Mouse (Mus musculus) lung, postnatal 14 days (tissue): ENCODE data around the gene Dlg4.
A peak's percentile ranks its signal among the peaks of the same experiment; 100 is the strongest.

Experiments used
- DNase-seq: peaks from one replicate; pipeline ENCODE4 v3.0.0; 2021

The Dlg4 gene

GRCm38 (mm10) chr11:70016669-70017068 lies at the start of gene Dlg4:
Gene Dlg4, plus strand, starts transcription at chr11:70016942.
- DNase-seq = no peak

GRCm38 (mm10) chr11:69968793-69969192 lies 47.9 kb upstream of the Dlg4 start:
- DNase-seq = no peak

DNA sequence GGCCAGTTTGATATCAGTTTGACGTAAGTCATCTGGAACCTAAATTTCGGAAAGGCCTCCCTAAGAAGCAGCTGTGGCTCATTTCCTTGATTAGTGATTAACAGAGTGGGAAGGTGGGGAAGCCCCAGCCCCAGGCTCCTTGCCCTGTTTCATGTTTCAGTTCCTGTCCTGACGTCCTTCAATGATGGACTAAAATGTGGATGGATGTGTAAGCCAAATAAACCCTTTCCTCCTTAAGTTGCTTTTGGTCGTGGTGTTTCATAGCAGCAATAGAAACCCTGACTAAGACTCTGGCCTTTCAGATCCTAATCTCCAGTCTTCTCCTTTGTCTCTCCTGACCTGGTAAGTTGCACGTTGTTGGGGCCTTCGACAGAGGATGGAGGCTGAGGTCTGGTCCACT lies 46.5 kb upstream of the Dlg4 start:
- DNase-seq = no peak

GRCm38 (mm10) chr11:69970775-69971174 lies 46.0 kb upstream of the Dlg4 start:
- no peak for DNase-seq

GRCm38 (mm10) chr11:69974907-69975306 lies 41.8 kb upstream of the Dlg4 start:
- no peak for DNase-seq

DNA sequence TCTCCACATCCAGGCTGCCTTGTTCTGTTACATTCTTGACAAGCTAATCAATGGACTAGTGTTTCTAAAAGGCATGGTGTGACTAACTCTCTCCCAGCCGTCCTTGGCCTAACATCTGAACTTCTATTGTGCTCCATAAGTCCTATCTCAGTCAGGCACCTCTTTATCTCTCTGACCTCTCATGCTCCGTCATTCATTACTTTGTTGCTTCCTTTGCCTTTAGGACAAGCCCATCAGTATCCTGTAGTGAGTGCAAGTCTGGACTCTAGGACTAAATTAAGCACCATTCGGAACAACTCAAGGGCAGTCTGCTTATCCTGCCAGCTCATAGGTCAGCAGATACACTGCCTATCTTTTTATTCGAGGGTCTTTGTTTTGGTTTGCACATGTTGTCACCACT lies 40.5 kb upstream of the Dlg4 start:
- no peak for DNase-seq

DNA sequence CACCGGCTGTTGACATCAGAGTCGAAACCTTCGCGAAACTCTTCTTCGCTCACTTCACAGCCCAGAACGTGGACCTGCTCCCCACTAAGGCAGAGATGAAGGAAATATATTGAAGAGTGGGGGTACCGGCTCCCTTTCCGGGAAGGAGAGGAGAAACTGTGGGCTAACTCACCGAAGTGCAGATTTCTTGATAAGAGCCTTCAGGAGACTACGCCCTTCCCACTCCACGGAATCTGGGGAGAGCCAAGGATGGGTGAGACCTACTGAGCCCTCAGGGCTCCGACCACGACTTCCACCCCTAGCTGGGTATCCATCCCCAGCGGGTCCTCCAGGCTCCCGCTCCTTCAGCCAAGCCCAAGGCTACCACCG lies 36.9 kb upstream of the Dlg4 start:
- no peak for DNase-seq

DNA sequence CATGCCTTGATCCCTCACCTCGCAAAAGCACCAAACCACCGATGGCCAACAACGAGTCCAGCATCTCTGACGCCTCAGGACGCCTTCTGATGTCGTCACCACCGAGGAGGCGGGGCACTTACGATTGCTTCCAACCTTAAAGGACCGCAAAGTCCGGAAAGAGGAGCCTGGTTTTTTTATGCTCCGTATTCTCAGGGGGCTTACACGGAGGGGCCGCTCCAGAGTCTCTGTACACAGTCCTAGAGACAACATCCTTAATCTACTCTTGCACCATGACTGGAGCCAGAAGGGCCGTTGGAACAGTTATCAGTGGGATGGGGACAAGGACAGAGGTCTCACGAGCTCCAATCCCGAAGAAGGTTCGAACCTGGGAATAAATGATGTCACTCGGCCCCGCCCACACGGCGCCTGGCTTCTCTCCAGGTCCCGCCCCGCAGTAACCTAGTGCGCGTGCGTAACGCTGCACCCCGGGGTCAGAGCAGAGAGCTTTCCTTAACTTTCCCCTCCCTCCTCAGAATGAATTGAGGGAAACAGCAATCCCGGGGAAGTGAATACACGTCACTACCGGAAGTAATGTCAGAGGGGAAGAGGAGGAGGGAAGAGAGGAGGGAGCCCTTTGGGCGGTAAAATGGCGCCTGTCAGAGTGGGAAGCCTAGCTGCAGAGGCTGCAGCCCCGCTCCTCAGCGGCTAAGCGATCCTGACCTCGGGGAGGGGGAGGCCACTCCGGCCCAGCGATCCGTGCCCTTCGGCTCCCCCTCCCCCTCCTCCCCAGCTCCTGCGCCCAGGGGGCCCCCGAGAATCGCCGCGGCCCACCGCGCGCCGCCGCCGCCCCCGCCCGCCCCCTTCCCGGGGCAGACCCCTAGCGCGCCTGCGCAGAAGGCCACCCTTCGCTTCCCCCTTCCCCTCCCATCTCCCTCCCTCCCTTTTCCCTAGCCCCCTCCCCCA lies 36.3 kb upstream of the Dlg4 start:
- DNase-seq = peak; percentile 96

DNA sequence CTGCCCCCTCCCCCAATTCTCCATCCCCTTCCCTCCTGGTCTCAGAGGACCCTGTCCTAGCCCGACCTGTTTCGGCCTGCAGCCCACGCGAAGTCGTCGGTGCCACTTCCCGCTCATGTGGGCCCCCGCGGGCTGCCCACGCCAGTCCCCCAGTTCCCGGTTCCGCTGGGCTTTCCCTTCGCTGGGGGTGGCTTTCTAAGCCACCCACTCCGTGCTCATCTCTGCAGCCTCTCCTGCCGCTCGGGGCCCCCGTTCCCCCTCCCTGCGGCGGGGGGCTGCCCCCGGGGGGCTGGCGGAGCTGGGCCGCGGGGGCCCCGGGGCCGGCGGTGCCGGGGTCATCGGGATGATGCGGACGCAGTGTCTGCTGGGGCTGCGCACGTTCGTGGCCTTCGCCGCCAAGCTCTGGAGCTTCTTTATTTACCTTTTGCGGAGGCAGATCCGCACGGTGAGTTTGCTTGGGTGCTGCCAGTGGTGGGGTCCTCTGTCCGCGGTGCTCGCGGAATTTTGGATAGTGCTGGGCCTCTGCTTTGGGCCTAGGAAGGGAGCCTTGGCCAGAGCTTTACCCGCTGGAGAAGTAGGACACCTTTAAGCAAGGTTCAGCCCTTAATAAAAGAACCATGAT lies 35.5 kb upstream of the Dlg4 start, which contains the start of gene Ctdnep1:
TSS of gene Ctdnep1 (plus strand) at position 16 of the 622 bp plus-strand sequence.
- no peak for DNase-seq

- DNase-seq = no peak
Observed at GRCm38 (mm10) chr11:69982225-69982624, 34.5 kb upstream of the Dlg4 start, which contains the start of gene Elp5. Gene Elp5, minus strand, starts transcription at chr11:69982517.

DNA sequence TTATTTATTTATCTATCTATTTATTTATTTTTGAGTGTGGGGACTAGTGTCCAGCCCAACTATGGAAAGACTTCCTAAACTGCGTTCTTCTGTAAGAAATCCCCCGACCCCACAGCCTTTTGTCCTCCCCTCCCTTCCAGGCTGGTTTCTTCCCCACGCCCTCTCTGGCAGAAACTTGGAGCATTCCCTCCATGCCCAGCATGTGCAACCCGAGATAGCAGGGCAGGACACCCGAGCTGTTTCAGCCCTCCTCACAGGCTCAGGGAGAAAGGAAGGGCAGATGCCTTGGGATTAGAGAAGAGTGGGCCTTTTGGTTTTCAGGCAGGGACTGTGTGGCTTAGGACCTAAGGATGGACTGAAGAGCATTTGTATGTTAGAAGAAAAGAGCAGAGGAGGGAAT lies 33.9 kb upstream of the Dlg4 start:
- DNase-seq = no peak

GRCm38 (mm10) chr11:69983377-69983776 lies 33.4 kb upstream of the Dlg4 start:
- no peak for DNase-seq

- no peak for DNase-seq
Observed at GRCm38 (mm10) chr11:69984431-69984830, 32.3 kb upstream of the Dlg4 start.

- DNase-seq = no peak
Observed at GRCm38 (mm10) chr11:69989949-69990348, 26.8 kb upstream of the Dlg4 start.

- DNase-seq = peak; percentile 98
Observed at GRCm38 (mm10) chr11:69990850-69991691, 25.7 kb upstream of the Dlg4 start, which contains the start of gene Gabarap. Gene Gabarap, plus strand, starts transcription at chr11:69991143.

GRCm38 (mm10) chr11:69991711-69992110 lies 25.0 kb upstream of the Dlg4 start:
- DNase-seq = no peak

GRCm38 (mm10) chr11:69992396-69992795 lies 24.3 kb upstream of the Dlg4 start:
- DNase-seq = no peak

- DNase-seq = no peak
Observed at GRCm38 (mm10) chr11:69992932-69993331, 23.8 kb upstream of the Dlg4 start.

- DNase-seq = no peak
Observed at GRCm38 (mm10) chr11:69994401-69995090, 22.2 kb upstream of the Dlg4 start.

DNA sequence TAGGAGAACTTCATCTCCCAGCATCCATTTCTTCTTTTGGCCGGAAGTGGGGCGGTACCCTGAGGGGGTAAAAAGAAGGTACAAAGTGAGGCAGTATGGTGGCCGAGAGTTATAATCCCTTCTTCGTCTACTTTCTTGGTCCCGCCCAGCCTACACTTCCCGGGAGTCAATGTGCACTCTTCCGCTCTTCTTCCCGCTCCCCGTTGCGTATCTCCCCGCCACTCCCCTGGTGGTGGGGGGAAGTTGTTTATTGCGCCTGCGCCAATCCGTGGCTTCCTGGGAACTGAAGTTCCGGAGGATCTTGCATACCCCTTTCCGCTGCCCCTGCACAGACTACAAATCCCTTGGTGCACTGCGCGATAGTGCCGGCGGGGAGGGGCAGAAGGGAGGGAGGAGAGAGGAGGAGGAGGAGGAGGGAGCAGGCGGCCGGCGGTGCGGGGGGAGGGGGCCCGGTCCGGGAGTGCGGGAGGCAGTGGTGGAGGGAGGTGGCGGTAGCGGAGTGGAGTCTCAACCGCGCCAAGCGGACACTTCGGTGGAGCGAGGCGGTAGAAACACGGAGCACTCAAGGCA lies 21.3 kb upstream of the Dlg4 start, which contains the start of gene Phf23:
TSS of gene Phf23 (plus strand) at position 387 of the 570 bp plus-strand sequence.
- peak; percentile 98 for DNase-seq

GRCm38 (mm10) chr11:69996161-69997061 lies 20.3 kb upstream of the Dlg4 start:
- peak; percentile 66 for DNase-seq
